Mouse (Mus musculus) ES-Bruce4 (cell line): Measurements from ENCODE around the gene Trmt2a.

Experiments
- CTCF ChIP-seq: IDR thresholded peaks from one replicate; pipeline ENCODE4 v1.8.1; 2011; ENCODE audit warnings: low read depth, low read length
- EP300 ChIP-seq: IDR thresholded peaks from 2 replicates; pipeline ENCODE4 v1.6.1; 2011; ENCODE audit warnings: low read depth, low read length; ENCODE audit not compliant: insufficient read depth
- POLR2A ChIP-seq: IDR thresholded peaks from one replicate; pipeline ENCODE4 v1.8.1; 2011; ENCODE audit warnings: low read length; ENCODE audit not compliant: insufficient read depth

- TF ChIP-seq CTCF (no peak), POLR2A (no peak), EP300 (no peak)
Observed at GRCm38 (mm10) chr16:18288581-18289061, 40.1 kb downstream of the Trmt2a start.
